Mouse (Mus musculus): Measurements from ENCODE around the gene Hivep3. TPM values are rescaled to one million over a fixed set of nuclear protein-coding genes. Genes with fewer than 3 reads are reported as not detected.

Hivep3 gene
- polyA plus RNA-seq, 1 experiment from 2014 or later = 6.2 TPM

- ATAC-seq (replicated peaks; ENCODE audit: low FRiP score, low TSS enrichment, low read depth) = no peak
- no peaks in the 10 kb centered on the region for H3K36me3 ChIP-seq (ENCODE audit: control insufficient read depth, insufficient read depth, low read length)
- 72% methylated on average over 5 of the region's 5 CpGs for WGBS
These were observed 265.3 kb downstream of the Hivep3 start for GRCm38 (mm10) chr4:119998911-119999310.

GRCm38 (mm10) chr4:120000881-120001280 lies 267.3 kb downstream of the Hivep3 start:
- 55% methylated on average over 7 of the region's 7 CpGs for WGBS
- no peak for DNase-seq (ENCODE audit: low spot score)
- Histone ChIP-seq H3K4me3 (ENCODE audit: low read depth, low read length) (no peak overlapping the region), H3K4me2 (ENCODE audit: low read length) (no peak overlapping the region), H3K9ac (ENCODE audit: low read length) (no peak overlapping the region), H3K27ac (ENCODE audit: low read depth) (no peak overlapping the region), H3K9me3 (ENCODE audit: control insufficient read depth, low read length) (no peaks in the 10 kb centered on the region), H3K27me3 (replicated peaks; ENCODE audit: control insufficient read depth, insufficient read depth, low read length) (no peaks in the 10 kb centered on the region), H3K36me3 (ENCODE audit: control insufficient read depth, insufficient read depth, low read length) (no peaks in the 10 kb centered on the region), H3K4me1 (replicated peaks; ENCODE audit: control insufficient read depth, insufficient read depth, low read length) (no peaks in the 10 kb centered on the region)
- no peak for ATAC-seq (replicated peaks; ENCODE audit: low FRiP score, low TSS enrichment, low read depth)

More at GRCm38 (mm10) chr4:119998911-119999310, 265.3 kb downstream of the Hivep3 start:
- no peaks in the 10 kb centered on the region for H3K27me3 ChIP-seq (replicated peaks; ENCODE audit: control insufficient read depth, insufficient read depth, low read length)
- no peaks in the 10 kb centered on the region for H3K9me3 ChIP-seq (ENCODE audit: control insufficient read depth, low read length)
- H3K4me1 ChIP-seq (replicated peaks; ENCODE audit: control insufficient read depth, insufficient read depth, low read length) = no peaks in the 10 kb centered on the region
- no peak overlapping the region for H3K4me3 ChIP-seq (ENCODE audit: low read depth, low read length)
- H3K4me2 ChIP-seq (ENCODE audit: low read length) = no peak overlapping the region
- no peak for DNase-seq (ENCODE audit: low spot score)
- H3K9ac ChIP-seq (ENCODE audit: low read length) = no peak overlapping the region
- H3K27ac ChIP-seq (ENCODE audit: low read depth) = no peak overlapping the region

GRCm38 (mm10) chr4:120003006-120003405 lies 269.4 kb downstream of the Hivep3 start:
- H3K27me3 ChIP-seq (replicated peaks; ENCODE audit: control insufficient read depth, insufficient read depth, low read length) = no peaks in the 10 kb centered on the region
- no peaks in the 10 kb centered on the region for H3K4me1 ChIP-seq (replicated peaks; ENCODE audit: control insufficient read depth, insufficient read depth, low read length)
- no peaks in the 10 kb centered on the region for H3K9me3 ChIP-seq (ENCODE audit: control insufficient read depth, low read length)
- 57% methylated on average over 3 of the region's 3 CpGs for WGBS
- H3K4me3 ChIP-seq (ENCODE audit: low read depth, low read length) = no peak overlapping the region
- H3K9ac ChIP-seq (ENCODE audit: low read length) = no peak overlapping the region
- H3K4me2 ChIP-seq (ENCODE audit: low read length) = no peak overlapping the region
- H3K27ac ChIP-seq (ENCODE audit: low read depth) = no peak overlapping the region
- H3K36me3 ChIP-seq (ENCODE audit: control insufficient read depth, insufficient read depth, low read length) = no peaks in the 10 kb centered on the region
- ATAC-seq (replicated peaks; ENCODE audit: low FRiP score, low TSS enrichment, low read depth) (no peak), DNase-seq (ENCODE audit: low spot score) (no peak)

- WGBS = 59% methylated on average over 6 of the region's 6 CpGs
- H3K4me2 ChIP-seq (ENCODE audit: low read length) = no peak overlapping the region
- ATAC-seq (replicated peaks; ENCODE audit: low FRiP score, low TSS enrichment, low read depth) (no peak), DNase-seq (ENCODE audit: low spot score) (no peak)
- H3K27ac ChIP-seq (ENCODE audit: low read depth) = no peak overlapping the region
- no peaks in the 10 kb centered on the region for H3K27me3 ChIP-seq (replicated peaks; ENCODE audit: control insufficient read depth, insufficient read depth, low read length)
- H3K36me3 ChIP-seq (ENCODE audit: control insufficient read depth, insufficient read depth, low read length) = no peaks in the 10 kb centered on the region
- no peak overlapping the region for H3K4me3 ChIP-seq (ENCODE audit: low read depth, low read length)
- no peak overlapping the region for H3K9ac ChIP-seq (ENCODE audit: low read length)
- H3K4me1 ChIP-seq (replicated peaks; ENCODE audit: control insufficient read depth, insufficient read depth, low read length) = no peaks in the 10 kb centered on the region
- no peaks in the 10 kb centered on the region for H3K9me3 ChIP-seq (ENCODE audit: control insufficient read depth, low read length)
These were observed 272.5 kb downstream of the Hivep3 start for GRCm38 (mm10) chr4:120006046-120006445.

GRCm38 (mm10) chr4:120007889-120008288 lies 274.3 kb downstream of the Hivep3 start:
- Histone ChIP-seq H3K4me1 (replicated peaks; ENCODE audit: control insufficient read depth, insufficient read depth, low read length) (no peaks in the 10 kb centered on the region), H3K4me3 (ENCODE audit: low read depth, low read length) (no peak overlapping the region), H3K36me3 (ENCODE audit: control insufficient read depth, insufficient read depth, low read length) (no peaks in the 10 kb centered on the region), H3K9ac (ENCODE audit: low read length) (no peak overlapping the region), H3K4me2 (ENCODE audit: low read length) (no peak overlapping the region), H3K9me3 (ENCODE audit: control insufficient read depth, low read length) (no peaks in the 10 kb centered on the region), H3K27me3 (replicated peaks; ENCODE audit: control insufficient read depth, insufficient read depth, low read length) (no peaks in the 10 kb centered on the region), H3K27ac (ENCODE audit: low read depth) (no peak overlapping the region)
- 70% methylated on average over 3 of the region's 3 CpGs for WGBS
- ATAC-seq (replicated peaks; ENCODE audit: low FRiP score, low TSS enrichment, low read depth) (no peak), DNase-seq (ENCODE audit: low spot score) (no peak)

GRCm38 (mm10) chr4:120009151-120009550 lies 275.6 kb downstream of the Hivep3 start:
- no peak overlapping the region for H3K27ac ChIP-seq (ENCODE audit: low read depth)
- no peak overlapping the region for H3K9ac ChIP-seq (ENCODE audit: low read length)
- WGBS = 53% methylated on average over 2 of the region's 2 CpGs
- H3K4me1 ChIP-seq (replicated peaks; ENCODE audit: control insufficient read depth, insufficient read depth, low read length) = no peaks in the 10 kb centered on the region
- no peak for ATAC-seq (replicated peaks; ENCODE audit: low FRiP score, low TSS enrichment, low read depth)
- no peak overlapping the region for H3K4me3 ChIP-seq (ENCODE audit: low read depth, low read length)
- no peak for DNase-seq (ENCODE audit: low spot score)
- H3K36me3 ChIP-seq (ENCODE audit: control insufficient read depth, insufficient read depth, low read length) = no peaks in the 10 kb centered on the region
- H3K27me3 ChIP-seq (replicated peaks; ENCODE audit: control insufficient read depth, insufficient read depth, low read length) = no peaks in the 10 kb centered on the region
- no peaks in the 10 kb centered on the region for H3K9me3 ChIP-seq (ENCODE audit: control insufficient read depth, low read length)
- H3K4me2 ChIP-seq (ENCODE audit: low read length) = no peak overlapping the region

- 72% methylated on average over 10 of the region's 10 CpGs for whole genome bisulfite sequencing
- no peak overlapping the region for H3K27ac ChIP-seq (ENCODE audit: low read depth)
- H3K27me3 ChIP-seq (replicated peaks; ENCODE audit: control insufficient read depth, insufficient read depth, low read length) = no peaks in the 10 kb centered on the region
- H3K4me3 ChIP-seq (ENCODE audit: low read depth, low read length) = no peak overlapping the region
- no peak overlapping the region for H3K9ac ChIP-seq (ENCODE audit: low read length)
- H3K4me2 ChIP-seq (ENCODE audit: low read length) = no peak overlapping the region
- ATAC-seq (replicated peaks; ENCODE audit: low FRiP score, low TSS enrichment, low read depth) (no peak), DNase-seq (ENCODE audit: low spot score) (no peak)
- H3K9me3 ChIP-seq (ENCODE audit: control insufficient read depth, low read length) = no peaks in the 10 kb centered on the region
- H3K36me3 ChIP-seq (ENCODE audit: control insufficient read depth, insufficient read depth, low read length) = no peaks in the 10 kb centered on the region
- no peaks in the 10 kb centered on the region for H3K4me1 ChIP-seq (replicated peaks; ENCODE audit: control insufficient read depth, insufficient read depth, low read length)
These were observed 278.2 kb downstream of the Hivep3 start for GRCm38 (mm10) chr4:120011788-120012187.

GRCm38 (mm10) chr4:120012891-120013290 lies 279.3 kb downstream of the Hivep3 start:
- Histone ChIP-seq H3K4me1 (replicated peaks; ENCODE audit: control insufficient read depth, insufficient read depth, low read length) (no peaks in the 10 kb centered on the region), H3K4me2 (ENCODE audit: low read length) (no peak overlapping the region), H3K27ac (ENCODE audit: low read depth) (no peak overlapping the region), H3K36me3 (ENCODE audit: control insufficient read depth, insufficient read depth, low read length) (no peaks in the 10 kb centered on the region), H3K9ac (ENCODE audit: low read length) (no peak overlapping the region), H3K27me3 (replicated peaks; ENCODE audit: control insufficient read depth, insufficient read depth, low read length) (no peaks in the 10 kb centered on the region), H3K9me3 (ENCODE audit: control insufficient read depth, low read length) (no peaks in the 10 kb centered on the region), H3K4me3 (ENCODE audit: low read depth, low read length) (no peak overlapping the region)
- WGBS = 100% methylated on average over 1 of the region's 1 CpGs
- DNase-seq (ENCODE audit: low spot score) (no peak), ATAC-seq (replicated peaks; ENCODE audit: low FRiP score, low TSS enrichment, low read depth) (no peak)

GRCm38 (mm10) chr4:120018426-120018825 lies 284.8 kb downstream of the Hivep3 start:
- Histone ChIP-seq H3K27me3 (replicated peaks; ENCODE audit: control insufficient read depth, insufficient read depth, low read length) (no peaks in the 10 kb centered on the region), H3K4me2 (ENCODE audit: low read length) (no peak overlapping the region), H3K36me3 (ENCODE audit: control insufficient read depth, insufficient read depth, low read length) (no peaks in the 10 kb centered on the region), H3K9me3 (ENCODE audit: control insufficient read depth, low read length) (no peaks in the 10 kb centered on the region), H3K27ac (ENCODE audit: low read depth) (no peak overlapping the region), H3K9ac (ENCODE audit: low read length) (no peak overlapping the region), H3K4me1 (replicated peaks; ENCODE audit: control insufficient read depth, insufficient read depth, low read length) (no peaks in the 10 kb centered on the region), H3K4me3 (ENCODE audit: low read depth, low read length) (no peak overlapping the region)
- 96% methylated on average over 5 of the region's 5 CpGs for WGBS
- ATAC-seq (replicated peaks; ENCODE audit: low FRiP score, low TSS enrichment, low read depth) = no peak
- no peak for DNase-seq (ENCODE audit: low spot score)
